Mouse (Mus musculus) heart, embryonic 14.5 days (tissue): ENCODE data around the gene Vmn1r81. TPM values are rescaled to one million over a fixed set of nuclear protein-coding genes. Genes with fewer than 3 reads are reported as not detected.

Experiments used
- ATAC-seq: fragments of 200-750 bp; cut with Nextera tagmentation; 2 replicates; pipeline ENCODE4 v1.8.0; 2017; ENCODE audit warnings: low read depth, moderate TSS enrichment; ENCODE audit not compliant: insufficient number of reproducible peaks, insufficient read depth, low FRiP score
- H3K27ac ChIP-seq, 2 experiments: fragments of 200-500 bp in 1 of 2; fragments of 300-500 bp in 1 of 2; sonication (generic) in 1 of 2; replicated peaks in 1 of 2; 2 replicates each; pipeline ENCODE4 v1.5.1; 2012 to 2014; ENCODE audit warnings: low read depth in 2 of 2, low read length in 2 of 2, control low read depth in 1 of 2, mild to moderate bottlenecking in 1 of 2, mixed read lengths in 1 of 2; ENCODE audit not compliant: control insufficient read depth in 1 of 2, insufficient read depth in 1 of 2
- H3K27me3 ChIP-seq: fragments of 300-500 bp; sonication (generic); 2 replicates; pipeline ENCODE4 v1.6.1; 2014; ENCODE audit warnings: mild to moderate bottlenecking, low read length, control low read depth; ENCODE audit not compliant: control insufficient read depth, insufficient read depth
- H3K36me3 ChIP-seq: fragments of 300-500 bp; sonication (generic); 2 replicates; pipeline ENCODE4 v1.6.1; 2014; ENCODE audit warnings: mild to moderate bottlenecking, control low read depth, low read length, mixed read lengths; ENCODE audit not compliant: control insufficient read depth, insufficient read depth
- H3K4me1 ChIP-seq, 2 experiments: fragments of 200-500 bp in 1 of 2; fragments of 300-500 bp in 1 of 2; sonication (generic) in 1 of 2; 2 replicates each; pipeline ENCODE4 v1.6.1; 2012 to 2014; ENCODE audit warnings: low read length in 2 of 2, control low read depth in 1 of 2, mixed read lengths in 1 of 2; ENCODE audit not compliant: control insufficient read depth in 2 of 2, insufficient read depth in 2 of 2
- H3K4me2 ChIP-seq: fragments of 300-500 bp; sonication (generic); 2 replicates; pipeline ENCODE4 v1.6.1; 2014; ENCODE audit warnings: mild to moderate bottlenecking, low read length
- H3K4me3 ChIP-seq, 2 experiments: fragments of 200-500 bp in 1 of 2; fragments of 300-500 bp in 1 of 2; sonication (generic) in 1 of 2; 2 replicates each; pipeline ENCODE4 v1.5.1; 2012 to 2014; ENCODE audit warnings: low read length in 2 of 2, mild to moderate bottlenecking in 2 of 2, control low read depth in 1 of 2, low read depth in 1 of 2, moderate library complexity in 1 of 2; ENCODE audit not compliant: control insufficient read depth in 1 of 2, insufficient read depth in 1 of 2
- H3K9ac ChIP-seq: fragments of 300-500 bp; sonication (generic); 2 replicates; pipeline ENCODE4 v1.6.1; 2014; ENCODE audit warnings: mild to moderate bottlenecking, low read length
- H3K9me3 ChIP-seq: fragments of 300-500 bp; sonication (generic); 2 replicates; pipeline ENCODE4 v1.6.1; 2016; ENCODE audit warnings: low read length, control low read depth; ENCODE audit not compliant: control insufficient read depth
- WGBS: fragments of 180-500 bp; shearing (Covaris S2); extraction: QIAGEN DNeasy Blood & Tissue Kit; methylation state at CpG from one replicate; pipeline ENCODE4 v1.1.7; 2014; 5-methylcytosine and 5-hydroxymethylcytosine counted together
- polyA plus RNA-seq: library from polyadenylated mRNA; unstranded; fragments of >200 nt; fragmentation: Nextera tagmentation; extraction: Ambion mirVana; gene quantifications from 2 replicates; pipeline ENCODE4 v1.2.1, GENCODE M21; 2014

Gene Vmn1r81
- polyA plus RNA-seq = not detected in 2 replicates

DNA sequence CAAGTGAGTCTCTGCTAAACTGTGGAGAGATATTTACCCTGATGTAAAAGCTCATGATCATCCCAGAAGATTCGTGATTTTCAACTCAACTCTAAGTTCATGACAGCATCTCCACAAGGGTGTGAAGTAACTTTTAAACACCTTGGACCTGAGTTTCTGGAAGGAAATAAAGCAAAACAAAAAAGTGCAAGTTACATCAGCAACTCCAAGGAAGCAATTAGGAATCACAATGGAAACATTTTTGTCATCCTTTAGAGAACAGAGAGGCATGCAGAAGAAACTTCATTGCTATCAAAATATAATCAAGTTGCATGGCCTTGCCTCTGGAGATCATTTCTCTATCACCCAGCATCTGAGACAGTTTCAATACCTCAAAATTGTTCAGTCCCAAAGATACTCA is at the start of gene Vmn1r81:
Gene Vmn1r81, minus strand, starts transcription at position 101 of the 400 bp plus-strand sequence.
- Histone ChIP-seq H3K27ac (no peak within 1 kb of the TSS), H3K27me3 (no peaks in the 10 kb centered on the region), H3K36me3 (no peaks in the 10 kb centered on the region), H3K4me2 (no peak within 1 kb of the TSS), H3K9ac (no peak within 1 kb of the TSS), H3K4me1 (no peaks in the 10 kb centered on the region), H3K4me3 (no peak within 1 kb of the TSS), H3K9me3 (0 out of 2 replicates have a peak, but pooled peaks cover 2% of the 10 kb centered on the region)
- no peak for ATAC-seq
- 47% methylated on average over 1 of the region's 1 CpGs for WGBS

- no peak within 1 kb of the TSS for H3K4me3 ChIP-seq
- H3K4me1 ChIP-seq = no peaks in the 10 kb centered on the region
- 40% methylated on average over 2 of the region's 2 CpGs for WGBS
- H3K4me2 ChIP-seq = no peak within 1 kb of the TSS
- ATAC-seq = no peak
- no peak within 1 kb of the TSS for H3K27ac ChIP-seq
- H3K36me3 ChIP-seq = no peaks in the 10 kb centered on the region
- H3K9me3 ChIP-seq = peaks cover 1% of the 10 kb centered on the region; the same call in 1 of the 2 replicates
- H3K9ac ChIP-seq = no peak within 1 kb of the TSS
- H3K27me3 ChIP-seq = no peaks in the 10 kb centered on the region
Measured at GRCm38 (mm10) chr7:12300130-12300529, 32.1 kb upstream of the Vmn1r81 start, which contains the start of gene Vmn1r82. Gene Vmn1r82 (plus strand): TSS chr7:12300430.

- Histone ChIP-seq H3K36me3 (no peaks in the 10 kb centered on the region), H3K4me1 (no peaks in the 10 kb centered on the region), H3K4me2 (no peak overlapping the region), H3K4me3 (no peak overlapping the region), H3K9ac (no peak overlapping the region), H3K27me3 (no peaks in the 10 kb centered on the region), H3K9me3 (peaks cover 14% of the 10 kb centered on the region; the same call in 1 of the 2 replicates), H3K27ac (no peak overlapping the region)
- no peak for ATAC-seq
- WGBS = 55% methylated on average over 2 of the region's 2 CpGs
Measured at GRCm38 (mm10) chr7:12204141-12204540, 63.9 kb downstream of the Vmn1r81 start.

Other genes with a start within 250 kb of the Vmn1r81 start
- gene Vmn1r77, start 231.5 kb downstream of the Vmn1r81 start, polyA plus RNA-seq = not detected in 2 replicates
- not detected in 2 replicates for gene Vmn1r78, start 118.0 kb downstream of the Vmn1r81 start, polyA plus RNA-seq
- gene Vmn1r79, start 97.0 kb downstream of the Vmn1r81 start, polyA plus RNA-seq = not detected in 2 replicates
- gene Vmn1r80, start 79.0 kb downstream of the Vmn1r81 start, polyA plus RNA-seq = not detected in 2 replicates
- gene Vmn1r82, start 32.2 kb upstream of the Vmn1r81 start, polyA plus RNA-seq = not detected in 2 replicates
- gene Vmn1r83, start 61.2 kb upstream of the Vmn1r81 start, polyA plus RNA-seq = not detected in 2 replicates
- not detected in 2 replicates for gene Vmn1r84, start 101.0 kb upstream of the Vmn1r81 start, polyA plus RNA-seq
- gene Zfp551, start 154.5 kb upstream of the Vmn1r81 start, polyA plus RNA-seq = 3.0 and 3.9 TPM in 2 replicates
- 16.6 and 18.4 TPM in 2 replicates for gene Zfp606, start 210.0 kb upstream of the Vmn1r81 start, polyA plus RNA-seq
- not detected in 2 replicates for gene 2900092C05Rik, start 244.2 kb upstream of the Vmn1r81 start, polyA plus RNA-seq